Mouse (Mus musculus): Measurements from ENCODE around the gene Tdrd12.

DNA sequence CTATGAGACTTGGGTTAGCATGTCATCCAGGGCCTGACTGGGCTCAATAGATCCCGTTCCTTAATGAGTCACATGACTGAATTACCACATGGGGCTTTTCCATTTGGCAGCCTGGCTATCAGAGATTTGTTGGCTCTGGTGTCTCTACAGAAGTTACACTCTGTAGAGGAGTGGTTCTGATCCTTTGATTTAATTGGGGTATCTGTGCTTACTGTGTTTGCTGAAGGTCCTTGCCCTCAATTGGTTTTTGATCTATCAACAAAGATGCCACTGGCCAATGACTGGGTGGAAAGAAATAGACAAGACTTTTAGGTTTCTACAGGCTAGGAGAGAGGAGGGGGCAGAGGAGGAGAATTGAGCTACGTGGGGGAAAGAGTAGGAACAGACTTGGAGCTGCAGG, 21.1 kb upstream of the Tdrd12 start:
- TF ChIP-seq CTCF (IDR thresholded peaks at IDR 0.05; ENCODE audit: borderline replicate concordance, insufficient read depth, low read length), result no peak
- no peak for TF ChIP-seq POLR2A (IDR thresholded peaks at IDR 0.05; ENCODE audit: low read depth, low read length)
